Mouse (Mus musculus) liver, embryonic 18 days (tissue): ENCODE results near the gene Gprin2. TPM values are rescaled to one million over a fixed set of nuclear protein-coding genes. Genes with fewer than 3 reads are reported as not detected.

Experiments used
- polyA plus RNA-seq: library from polyadenylated mRNA; depleted of rRNA; stranded (reverse); fragments of >200 nt; gene quantifications from 2 replicates; pipeline ENCODE4 v1.2.3, GENCODE M21; 2012; rRNA removed

The Gprin2 gene
- polyA plus RNA-seq, result 0.02 and 0.07 TPM in 2 replicates

GRCm38 (mm10) chr14:34201231-34202035, at the start of gene Gprin2:
Gprin2 (minus strand) TSS chr14:34201653.

GRCm38 (mm10) chr14:34219295-34219694, 17.8 kb upstream of the Gprin2 start, which contains the start of gene Syt15:
Syt15 (plus strand) TSS chr14:34219595.

GRCm38 (mm10) chr14:34152342-34152741, 49.1 kb downstream of the Gprin2 start, which contains the start of gene Npy4r:
Npy4r (minus strand) TSS chr14:34152489.

Other genes starting within 250 kb of the Gprin2 start
- 0.01 and 0.02 TPM in 2 replicates for gene Rbp3, start 247.7 kb downstream of the Gprin2 start, polyA plus RNA-seq
- 0.01 TPM in 1 of 2 replicates, not detected in the other for gene Zfp488, start 222.9 kb downstream of the Gprin2 start, polyA plus RNA-seq
- not detected in 2 replicates for gene Gm30083, start 186.5 kb downstream of the Gprin2 start, polyA plus RNA-seq
- gene Gm5460, start 184.9 kb downstream of the Gprin2 start, polyA plus RNA-seq, result not detected in 2 replicates
- gene Antxrl, start 148.9 kb downstream of the Gprin2 start, polyA plus RNA-seq, result not detected in 2 replicates
- 0.52 and 0.73 TPM in 2 replicates for gene Anxa8, start 115.7 kb downstream of the Gprin2 start, polyA plus RNA-seq
- gene A630023A22Rik, start 98.9 kb downstream of the Gprin2 start, polyA plus RNA-seq, result not detected in 2 replicates
- 0.01 TPM in 2 replicates for gene Npy4r, start 49.2 kb downstream of the Gprin2 start, polyA plus RNA-seq
- 0.43 and 0.53 TPM in 2 replicates for gene Syt15, start 17.9 kb upstream of the Gprin2 start, polyA plus RNA-seq
- 10.8 and 12.0 TPM in 2 replicates for gene Shld2, start 108.8 kb upstream of the Gprin2 start, polyA plus RNA-seq
- 304 and 319 TPM in 2 replicates for gene Glud1, start 109.1 kb upstream of the Gprin2 start, polyA plus RNA-seq
- 1.5 and 1.9 TPM in 2 replicates for gene Fam25c, start 153.8 kb upstream of the Gprin2 start, polyA plus RNA-seq
- 0.41 and 0.59 TPM in 2 replicates for gene Sncg, start 173.1 kb upstream of the Gprin2 start, polyA plus RNA-seq
- 2.2 TPM in 2 replicates for gene Mmrn2, start 173.8 kb upstream of the Gprin2 start, polyA plus RNA-seq